Mouse (Mus musculus): ENCODE measurements around the gene Ppp1r32. TPM values are rescaled to one million over a fixed set of nuclear protein-coding genes. Genes with fewer than 3 reads are reported as not detected.
A peak's percentile ranks its signal among the peaks of the same experiment; 100 is the strongest.

Ppp1r32 gene
- polyA plus RNA-seq, 1 experiment from 2014 or later, result 0.14 TPM

- no peak overlapping the region for H3K27ac ChIP-seq (ENCODE audit: low read depth)
- H3K9me3 ChIP-seq (ENCODE audit: control insufficient read depth, low read length), result no peaks in the 10 kb centered on the region
- H3K4me2 ChIP-seq (ENCODE audit: low read length), result no peak overlapping the region
- DNase-seq (ENCODE audit: low spot score), result no peak
- H3K27me3 ChIP-seq (replicated peaks; ENCODE audit: control insufficient read depth, insufficient read depth, low read length), result no peaks in the 10 kb centered on the region
- no peak overlapping the region for H3K9ac ChIP-seq (ENCODE audit: low read length)
- ATAC-seq (replicated peaks; ENCODE audit: low FRiP score, low TSS enrichment, low read depth), result no peak
- 77% methylated on average over 6 of the region's 6 CpGs for WGBS
- H3K4me3 ChIP-seq (ENCODE audit: low read depth, low read length), result no peak overlapping the region
- H3K36me3 ChIP-seq (ENCODE audit: control insufficient read depth, insufficient read depth, low read length), result peaks cover 54% of the 10 kb centered on the region
- H3K4me1 ChIP-seq (replicated peaks; ENCODE audit: control insufficient read depth, insufficient read depth, low read length), result no peaks in the 10 kb centered on the region
Observed at GRCm38 (mm10) chr19:10510759-10511330, 28.1 kb upstream of the Ppp1r32 start.

- Histone ChIP-seq H3K27me3 (replicated peaks; ENCODE audit: control insufficient read depth, insufficient read depth, low read length) (no peaks in the 10 kb centered on the region), H3K9me3 (ENCODE audit: control insufficient read depth, low read length) (no peaks in the 10 kb centered on the region), H3K9ac (ENCODE audit: low read length) (no peak overlapping the region), H3K4me1 (replicated peaks; ENCODE audit: control insufficient read depth, insufficient read depth, low read length) (peaks cover 7% of the 10 kb centered on the region; the same call in 1 of the 2 replicates), H3K27ac (ENCODE audit: low read depth) (no peak overlapping the region), H3K36me3 (ENCODE audit: control insufficient read depth, insufficient read depth, low read length) (peaks cover 54% of the 10 kb centered on the region), H3K4me3 (ENCODE audit: low read depth, low read length) (no peak overlapping the region), H3K4me2 (ENCODE audit: low read length) (no peak overlapping the region)
- DNase-seq (ENCODE audit: low spot score) (peak; percentile 70), ATAC-seq (replicated peaks; ENCODE audit: low FRiP score, low TSS enrichment, low read depth) (0 out of 2 replicates have a peak, but pooled peaks have one; percentile 71)
- 8% methylated on average over 4 of the region's 4 CpGs for WGBS
Observed at GRCm38 (mm10) chr19:10502571-10502970, 19.8 kb upstream of the Ppp1r32 start.

- WGBS, result 44% methylated on average over 8 of the region's 8 CpGs
- no peak overlapping the region for H3K27ac ChIP-seq (ENCODE audit: low read depth)
Observed at GRCm38 (mm10) chr19:10500581-10500980, 17.9 kb upstream of the Ppp1r32 start.

GRCm38 (mm10) chr19:10497512-10498160, 14.9 kb upstream of the Ppp1r32 start:
- ATAC-seq (replicated peaks; ENCODE audit: low FRiP score, low TSS enrichment, low read depth), result no peak
- WGBS, result 60% methylated on average over 8 of the region's 8 CpGs
- peaks cover 28% of the 10 kb centered on the region for H3K36me3 ChIP-seq (ENCODE audit: control insufficient read depth, insufficient read depth, low read length)

More at GRCm38 (mm10) chr19:10500581-10500980, 17.9 kb upstream of the Ppp1r32 start:
- Histone ChIP-seq H3K9ac (ENCODE audit: low read length) (no peak overlapping the region), H3K4me2 (ENCODE audit: low read length) (no peak overlapping the region), H3K4me1 (replicated peaks; ENCODE audit: control insufficient read depth, insufficient read depth, low read length) (peaks cover 7% of the 10 kb centered on the region; the same call in 1 of the 2 replicates), H3K36me3 (ENCODE audit: control insufficient read depth, insufficient read depth, low read length) (peaks cover 49% of the 10 kb centered on the region), H3K9me3 (ENCODE audit: control insufficient read depth, low read length) (no peaks in the 10 kb centered on the region), H3K27me3 (replicated peaks; ENCODE audit: control insufficient read depth, insufficient read depth, low read length) (no peaks in the 10 kb centered on the region), H3K4me3 (ENCODE audit: low read depth, low read length) (no peak overlapping the region)
- DNase-seq (ENCODE audit: low spot score), result no peak
- ATAC-seq (replicated peaks; ENCODE audit: low FRiP score, low TSS enrichment, low read depth), result peak; percentile 33; the same call in 1 of the 2 replicates

GRCm38 (mm10) chr19:10496976-10497375, 14.2 kb upstream of the Ppp1r32 start:
- Histone ChIP-seq H3K4me3 (ENCODE audit: low read depth, low read length) (no peak overlapping the region), H3K27me3 (replicated peaks; ENCODE audit: control insufficient read depth, insufficient read depth, low read length) (no peaks in the 10 kb centered on the region), H3K4me2 (ENCODE audit: low read length) (no peak overlapping the region), H3K36me3 (ENCODE audit: control insufficient read depth, insufficient read depth, low read length) (peaks cover 23% of the 10 kb centered on the region), H3K4me1 (replicated peaks; ENCODE audit: control insufficient read depth, insufficient read depth, low read length) (peaks cover 21% of the 10 kb centered on the region), H3K27ac (ENCODE audit: low read depth) (no peak overlapping the region), H3K9me3 (ENCODE audit: control insufficient read depth, low read length) (no peaks in the 10 kb centered on the region), H3K9ac (ENCODE audit: low read length) (no peak overlapping the region)
- ATAC-seq (replicated peaks; ENCODE audit: low FRiP score, low TSS enrichment, low read depth), result no peak
- no peak for DNase-seq (ENCODE audit: low spot score)
- whole genome bisulfite sequencing, result 67% methylated on average over 2 of the region's 2 CpGs

More at GRCm38 (mm10) chr19:10497512-10498160, 14.9 kb upstream of the Ppp1r32 start:
- no peak overlapping the region for H3K4me3 ChIP-seq (ENCODE audit: low read depth, low read length)
- H3K27ac ChIP-seq (ENCODE audit: low read depth), result no peak overlapping the region
- H3K27me3 ChIP-seq (replicated peaks; ENCODE audit: control insufficient read depth, insufficient read depth, low read length), result no peaks in the 10 kb centered on the region
- no peak overlapping the region for H3K4me2 ChIP-seq (ENCODE audit: low read length)
- no peak overlapping the region for H3K9ac ChIP-seq (ENCODE audit: low read length)
- H3K9me3 ChIP-seq (ENCODE audit: control insufficient read depth, low read length), result no peaks in the 10 kb centered on the region
- H3K4me1 ChIP-seq (replicated peaks; ENCODE audit: control insufficient read depth, insufficient read depth, low read length), result peaks cover 15% of the 10 kb centered on the region; the same call in 1 of the 2 replicates
- no peak for DNase-seq (ENCODE audit: low spot score)

- Histone ChIP-seq H3K4me2 (ENCODE audit: low read length) (no peak overlapping the region), H3K27me3 (replicated peaks; ENCODE audit: control insufficient read depth, insufficient read depth, low read length) (no peaks in the 10 kb centered on the region), H3K27ac (ENCODE audit: low read depth) (no peak overlapping the region), H3K4me3 (ENCODE audit: low read depth, low read length) (no peak overlapping the region), H3K9me3 (ENCODE audit: control insufficient read depth, low read length) (no peaks in the 10 kb centered on the region), H3K36me3 (ENCODE audit: control insufficient read depth, insufficient read depth, low read length) (peaks cover 10% of the 10 kb centered on the region; the same call in 1 of the 2 replicates), H3K4me1 (replicated peaks; ENCODE audit: control insufficient read depth, insufficient read depth, low read length) (peaks cover 18% of the 10 kb centered on the region), H3K9ac (ENCODE audit: low read length) (no peak overlapping the region)
- WGBS, result 89% methylated on average over 1 of the region's 1 CpGs
- no peak for ATAC-seq (replicated peaks; ENCODE audit: low FRiP score, low TSS enrichment, low read depth)
- no peak for DNase-seq (ENCODE audit: low spot score)
Observed at GRCm38 (mm10) chr19:10495670-10496069, 12.9 kb upstream of the Ppp1r32 start.

- peak; percentile 61 for ATAC-seq (replicated peaks; ENCODE audit: low FRiP score, low TSS enrichment, low read depth)
- DNase-seq (ENCODE audit: low spot score), result peak; percentile 83
- H3K9me3 ChIP-seq (ENCODE audit: control insufficient read depth, low read length), result no peaks in the 10 kb centered on the region
- WGBS, result 19% methylated on average over 9 of the region's 9 CpGs
- no peak overlapping the region for H3K4me2 ChIP-seq (ENCODE audit: low read length)
- no peaks in the 10 kb centered on the region for H3K4me1 ChIP-seq (replicated peaks; ENCODE audit: control insufficient read depth, insufficient read depth, low read length)
- peaks cover 6% of the 10 kb centered on the region for H3K27me3 ChIP-seq (replicated peaks; ENCODE audit: control insufficient read depth, insufficient read depth, low read length)
- no peak overlapping the region for H3K27ac ChIP-seq (ENCODE audit: low read depth)
- no peak overlapping the region for H3K9ac ChIP-seq (ENCODE audit: low read length)
- no peak overlapping the region for H3K4me3 ChIP-seq (ENCODE audit: low read depth, low read length)
- no peaks in the 10 kb centered on the region for H3K36me3 ChIP-seq (ENCODE audit: control insufficient read depth, insufficient read depth, low read length)
Observed at GRCm38 (mm10) chr19:10486264-10486738, 3.6 kb upstream of the Ppp1r32 start.

GRCm38 (mm10) chr19:10479541-10479940, 3.2 kb downstream of the Ppp1r32 start:
- Histone ChIP-seq H3K4me2 (ENCODE audit: low read length) (no peak overlapping the region), H3K36me3 (ENCODE audit: control insufficient read depth, insufficient read depth, low read length) (no peaks in the 10 kb centered on the region), H3K27ac (ENCODE audit: low read depth) (no peak overlapping the region), H3K4me1 (replicated peaks; ENCODE audit: control insufficient read depth, insufficient read depth, low read length) (no peaks in the 10 kb centered on the region), H3K9me3 (ENCODE audit: control insufficient read depth, low read length) (no peaks in the 10 kb centered on the region), H3K4me3 (ENCODE audit: low read depth, low read length) (no peak overlapping the region), H3K9ac (ENCODE audit: low read length) (no peak overlapping the region), H3K27me3 (replicated peaks; ENCODE audit: control insufficient read depth, insufficient read depth, low read length) (no peaks in the 10 kb centered on the region)
- no peak for ATAC-seq (replicated peaks; ENCODE audit: low FRiP score, low TSS enrichment, low read depth)
- 54% methylated on average over 4 of the region's 4 CpGs for WGBS
- DNase-seq (ENCODE audit: low spot score), result no peak

All from intestine, embryonic 14.5 days (tissue).